Mouse (Mus musculus): Measurements from ENCODE around the gene Eapp. TPM values are rescaled to one million over a fixed set of nuclear protein-coding genes. Genes with fewer than 3 reads are reported as not detected.
"Not testable (repeated sequence)": the region's sequence is repeated elsewhere in the genome, so short reads cannot be mapped to it uniquely, and the experiment has no call there.

Eapp gene
- total and polyA plus RNA-seq, 2 experiments from 2014 or later, result 38.9 to 94.9 TPM

GRCm38 (mm10) chr12:54710494-54710879, 14.8 kb upstream of the Eapp start:
- WGBS, result 0% methylated on average over 3 of the region's 8 CpGs
- H3K36me3 ChIP-seq (ENCODE audit: insufficient read depth); H3K27ac ChIP-seq (ENCODE audit: low read depth, low read length); DNase-seq; H3K4me1 ChIP-seq (ENCODE audit: insufficient read depth); H3K4me3 ChIP-seq (ENCODE audit: low read depth, low read length); H3K27me3 ChIP-seq (ENCODE audit: insufficient read depth, low read length); H3K4me2 ChIP-seq (ENCODE audit: low read depth); H3K9ac ChIP-seq; H3K9me3 ChIP-seq (ENCODE audit: low read length): not testable (repeated sequence)
- ATAC-seq, result peak; percentile 87

- 0% methylated on average over 10 of the region's 44 CpGs for WGBS
- H3K27me3 ChIP-seq (ENCODE audit: insufficient read depth, low read length); H3K4me2 ChIP-seq (ENCODE audit: low read depth); H3K36me3 ChIP-seq (ENCODE audit: insufficient read depth); H3K9me3 ChIP-seq (ENCODE audit: low read length); H3K9ac ChIP-seq; DNase-seq; H3K4me1 ChIP-seq (ENCODE audit: insufficient read depth); H3K27ac ChIP-seq (ENCODE audit: low read depth, low read length): not testable (repeated sequence)
- peak; percentile 50 for ATAC-seq
- 0 out of 2 replicates have a peak overlapping the region, but pooled peaks have one; percentile 12 for H3K4me3 ChIP-seq (ENCODE audit: low read depth, low read length)
These were observed 14.2 kb upstream of the Eapp start for GRCm38 (mm10) chr12:54709691-54710493.

- ATAC-seq, result no peak
- H3K36me3 ChIP-seq (ENCODE audit: insufficient read depth), result no peaks in the 10 kb centered on the region
- no peak overlapping the region for H3K4me3 ChIP-seq (ENCODE audit: low read depth, low read length)
- no peak overlapping the region for H3K9ac ChIP-seq
- WGBS, result 76% methylated on average over 7 of the region's 7 CpGs
- no peak overlapping the region for H3K27ac ChIP-seq (ENCODE audit: low read depth, low read length)
- H3K4me2 ChIP-seq (ENCODE audit: low read depth), result no peak overlapping the region
- H3K9me3 ChIP-seq (ENCODE audit: low read length), result no peaks in the 10 kb centered on the region
- H3K4me1 ChIP-seq (ENCODE audit: insufficient read depth), result peaks cover under 1% of the 10 kb centered on the region; the same call in 1 of the 2 replicates
- no peak for DNase-seq
- H3K27me3 ChIP-seq (ENCODE audit: insufficient read depth, low read length), result no peaks in the 10 kb centered on the region; the same call in 1 of the 2 replicates
- TF ChIP-seq CTCF (IDR thresholded peaks at IDR 0.05; ENCODE audit: low read depth), result no peak
These were observed 3.7 kb upstream of the Eapp start for GRCm38 (mm10) chr12:54699394-54699793.

GRCm38 (mm10) chr12:54697791-54698250, 2.1 kb upstream of the Eapp start:
- H3K36me3 ChIP-seq (ENCODE audit: insufficient read depth), result no peaks in the 10 kb centered on the region
- WGBS, result 53% methylated on average over 6 of the region's 6 CpGs
- H3K9ac ChIP-seq, result no peak overlapping the region
- no peak for ATAC-seq
- DNase-seq, result no peak
- no peaks in the 10 kb centered on the region; the same call in 1 of the 2 replicates for H3K27me3 ChIP-seq (ENCODE audit: insufficient read depth, low read length)
- no peak overlapping the region for H3K27ac ChIP-seq (ENCODE audit: low read depth, low read length)
- peaks cover 7% of the 10 kb centered on the region; the same call in 1 of the 2 replicates for H3K4me1 ChIP-seq (ENCODE audit: insufficient read depth)
- no peak overlapping the region for H3K4me3 ChIP-seq (ENCODE audit: low read depth, low read length)
- H3K9me3 ChIP-seq (ENCODE audit: low read length), result no peaks in the 10 kb centered on the region
- TF ChIP-seq CTCF (IDR thresholded peaks at IDR 0.05; ENCODE audit: low read depth), result no peak
- H3K4me2 ChIP-seq (ENCODE audit: low read depth), result no peak overlapping the region

GRCm38 (mm10) chr12:54697003-54697597, 1.4 kb upstream of the Eapp start:
- ATAC-seq (no peak), DNase-seq (no peak)
- no peak; the same call in 1 of the 2 replicates for TF ChIP-seq CTCF (IDR thresholded peaks at IDR 0.05; ENCODE audit: low read depth)
- Histone ChIP-seq H3K9me3 (ENCODE audit: low read length) (no peaks in the 10 kb centered on the region), H3K27me3 (ENCODE audit: insufficient read depth, low read length) (no peaks in the 10 kb centered on the region; the same call in 1 of the 2 replicates), H3K27ac (ENCODE audit: low read depth, low read length) (no peak overlapping the region), H3K36me3 (ENCODE audit: insufficient read depth) (peaks cover 5% of the 10 kb centered on the region), H3K4me2 (ENCODE audit: low read depth) (no peak overlapping the region), H3K4me3 (ENCODE audit: low read depth, low read length) (no peak overlapping the region), H3K4me1 (ENCODE audit: insufficient read depth) (peaks cover 7% of the 10 kb centered on the region; the same call in 1 of the 2 replicates), H3K9ac (no peak overlapping the region)
- 12% methylated on average over 7 of the region's 7 CpGs for WGBS

- Histone ChIP-seq H3K9ac (peak overlapping the region; percentile 97), H3K4me3 (ENCODE audit: low read depth, low read length) (peak overlapping the region; percentile 88), H3K4me2 (ENCODE audit: low read depth) (peak overlapping the region; percentile 72), H3K36me3 (ENCODE audit: insufficient read depth) (peaks cover 8% of the 10 kb centered on the region), H3K4me1 (ENCODE audit: insufficient read depth) (peaks cover 7% of the 10 kb centered on the region; the same call in 1 of the 2 replicates), H3K27me3 (ENCODE audit: insufficient read depth, low read length) (no peaks in the 10 kb centered on the region), H3K9me3 (ENCODE audit: low read length) (no peaks in the 10 kb centered on the region), H3K27ac (ENCODE audit: low read depth, low read length) (peak overlapping the region; percentile 99)
- ATAC-seq, result peak; percentile 88
- peak; percentile 97 for DNase-seq
- under 1% methylated on average over 32 of the region's 32 CpGs for WGBS
- no peak; the same call in 1 of the 2 replicates for TF ChIP-seq CTCF (IDR thresholded peaks at IDR 0.05; ENCODE audit: low read depth)
These were observed 725 bp upstream of the Eapp start for GRCm38 (mm10) chr12:54696242-54697002.

Data from forebrain, postnatal 0 days (tissue).